Mouse (Mus musculus): ENCODE measurements around the gene Map4k4.

Map4k4 gene

DNA sequence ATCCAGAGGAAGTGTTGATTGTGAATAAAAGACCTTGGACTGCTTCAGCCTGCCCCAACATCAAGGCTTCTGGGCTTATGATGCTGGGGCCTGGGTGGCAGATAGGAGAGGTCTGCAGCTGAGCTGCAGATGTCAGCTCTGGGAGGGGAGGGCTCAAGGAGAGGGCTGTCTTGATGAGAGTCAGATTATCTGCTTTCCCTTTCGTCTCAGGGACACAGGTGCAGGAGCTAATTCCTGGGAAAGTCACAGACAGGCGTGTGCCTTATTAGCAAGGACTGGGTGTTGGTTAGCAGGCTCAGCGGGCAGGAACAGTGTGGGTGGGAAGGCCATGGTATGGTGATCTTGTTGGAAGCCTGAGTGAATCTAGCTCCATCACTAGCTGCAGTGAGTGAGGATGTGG lies 63.1 kb downstream of the Map4k4 start:
- DNase-seq (ENCODE audit: low spot score): no peak

DNA sequence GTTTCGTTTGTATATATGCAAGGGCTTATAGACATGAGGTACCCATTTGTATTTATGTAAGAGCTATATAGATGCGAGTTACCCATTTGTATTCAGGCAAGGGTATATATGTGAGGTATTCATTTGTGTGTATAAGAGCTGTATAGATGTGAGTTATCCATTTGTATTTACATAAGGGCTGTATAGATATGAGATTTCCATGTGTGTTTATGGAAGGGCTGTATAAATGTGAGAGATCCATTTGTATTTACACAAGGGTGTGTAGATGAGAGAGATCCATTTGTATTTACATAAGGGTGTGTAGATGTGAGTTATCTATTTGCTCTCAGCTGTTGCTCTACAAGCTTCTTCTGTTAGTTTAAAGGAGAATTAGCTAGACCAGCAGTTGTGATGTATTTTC lies 63.7 kb downstream of the Map4k4 start:
- DNase-seq (ENCODE audit: low spot score): no peak

DNA sequence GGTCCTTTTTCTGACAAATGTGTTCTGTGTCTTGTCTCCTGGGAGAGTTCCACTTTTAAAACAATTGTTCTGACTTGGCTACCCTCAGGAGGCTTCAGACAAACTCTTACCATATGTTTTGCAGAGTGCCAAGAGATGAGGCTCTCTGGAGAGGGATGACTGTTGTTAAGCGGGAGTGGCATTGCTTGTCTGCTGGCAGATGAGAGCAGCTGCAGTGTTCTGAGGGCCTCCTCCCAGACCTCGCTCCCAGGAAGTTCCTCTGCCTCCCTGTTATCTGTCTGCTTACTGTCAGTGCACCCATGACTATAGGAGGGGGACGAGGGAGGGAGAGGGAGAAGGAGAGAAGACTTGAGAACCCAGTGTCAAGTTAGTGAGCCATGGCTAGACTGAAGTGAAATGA lies 64.7 kb downstream of the Map4k4 start:
- no peak for DNase-seq (ENCODE audit: low spot score)

DNA sequence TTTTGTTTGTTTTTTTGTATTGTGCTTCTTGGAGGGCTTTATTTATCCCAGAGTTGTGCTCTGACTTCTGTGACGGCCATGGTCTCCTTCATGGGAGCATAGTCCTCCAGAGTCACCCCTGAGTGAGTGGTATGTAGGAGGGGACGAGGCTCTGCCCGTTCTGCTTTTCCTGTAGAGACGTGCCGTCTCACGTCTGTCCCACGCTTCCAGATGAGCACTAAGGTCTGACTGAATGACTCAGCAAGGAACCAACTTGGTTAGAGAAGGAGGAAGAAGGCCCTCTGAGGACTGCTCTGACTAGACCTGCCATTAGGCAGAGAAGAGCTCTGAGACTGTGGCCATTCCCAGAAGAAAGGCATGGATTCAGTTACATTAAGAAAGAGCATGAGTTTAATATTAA lies 68.3 kb downstream of the Map4k4 start:
- DNase-seq (ENCODE audit: low spot score): no peak

DNA sequence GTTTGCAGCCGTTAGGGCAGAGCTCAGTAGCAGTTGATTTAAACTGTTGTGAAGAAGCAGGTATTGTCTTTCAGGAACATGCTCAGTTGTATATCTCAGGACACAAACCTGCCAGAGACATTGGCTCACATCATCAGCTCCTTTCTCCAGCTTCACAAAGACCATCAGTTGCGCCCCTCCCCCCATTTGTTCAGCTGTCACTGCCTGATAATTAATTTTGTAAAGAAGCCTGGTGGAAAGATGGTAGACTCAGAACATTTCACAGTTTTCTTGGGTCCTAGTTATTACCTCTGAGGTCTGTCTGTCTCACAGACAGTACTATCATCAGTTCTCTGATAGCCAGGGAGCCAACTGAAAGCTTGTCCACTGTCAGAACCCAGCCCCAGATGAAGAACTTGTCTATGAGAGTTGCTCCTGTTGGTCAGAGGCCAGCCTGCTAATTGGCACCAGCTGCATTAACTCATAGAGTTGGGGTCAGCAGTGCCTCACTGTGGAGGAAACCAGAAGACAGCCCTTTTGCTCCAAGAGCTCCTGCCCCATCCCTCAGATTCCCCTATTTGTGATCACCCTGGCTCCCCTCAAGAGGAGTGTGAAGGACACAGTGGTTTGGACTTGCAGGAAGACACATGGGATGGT lies 69.2 kb downstream of the Map4k4 start:
- DNase-seq (ENCODE audit: low spot score): no peak

DNA sequence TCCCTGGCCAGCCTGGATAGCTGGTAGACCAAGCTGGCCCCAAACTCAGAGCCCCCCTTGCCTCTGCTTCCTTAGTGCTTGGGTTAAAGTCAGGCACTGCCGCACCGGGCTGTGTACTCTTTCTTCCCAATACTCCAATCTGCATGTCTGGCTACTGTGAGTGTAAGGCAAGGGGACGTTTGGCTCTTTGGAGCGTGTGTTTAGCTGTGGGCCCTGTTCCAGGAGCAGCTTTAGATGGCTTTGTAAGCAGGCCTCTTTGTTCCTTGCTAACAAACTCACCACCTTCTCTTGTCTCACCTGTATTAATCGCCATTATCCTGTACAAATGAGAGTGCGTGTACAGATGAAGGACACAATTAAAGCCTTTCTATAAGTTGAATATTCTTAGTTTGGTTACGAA lies 71.7 kb downstream of the Map4k4 start:
- no peak for DNase-seq (ENCODE audit: low spot score)

DNA sequence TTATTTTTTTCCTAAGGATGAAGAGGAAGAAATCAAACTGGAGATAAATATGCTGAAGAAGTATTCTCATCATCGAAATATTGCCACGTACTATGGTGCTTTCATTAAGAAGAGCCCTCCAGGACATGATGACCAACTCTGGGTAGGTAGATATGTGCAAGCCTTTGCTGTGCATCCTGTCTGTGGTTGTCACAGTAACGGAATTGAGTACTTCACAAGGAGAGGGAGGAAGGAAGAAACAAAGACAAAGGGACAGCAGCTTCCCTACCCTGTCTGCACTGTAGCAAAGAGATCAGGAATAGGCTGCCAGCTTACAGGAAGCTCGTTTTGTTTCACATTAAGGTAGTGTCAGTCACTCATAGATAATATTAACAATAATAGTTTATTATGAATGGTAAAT lies 73.2 kb downstream of the Map4k4 start:
- DNase-seq (ENCODE audit: low spot score): no peak

DNA sequence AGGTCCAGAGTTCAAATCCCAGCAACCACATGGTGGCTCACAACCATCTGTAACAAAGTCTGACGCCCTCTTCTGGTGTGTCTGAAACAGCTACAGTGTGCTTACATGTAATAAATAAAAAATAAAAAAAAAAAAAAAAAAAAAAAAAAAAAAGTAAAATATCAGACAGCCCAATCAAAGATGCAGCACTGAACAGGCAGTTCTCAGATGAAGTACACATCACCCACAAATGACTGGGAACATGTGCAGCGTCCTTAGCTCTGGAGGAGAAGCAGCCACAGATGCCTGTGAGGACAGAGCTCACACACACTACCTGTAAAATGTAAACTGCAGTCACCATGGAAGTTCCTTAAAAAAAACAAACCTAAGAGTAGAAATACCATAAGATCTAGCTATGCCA lies 74.3 kb downstream of the Map4k4 start:
- DNase-seq (ENCODE audit: low spot score): no peak

DNA sequence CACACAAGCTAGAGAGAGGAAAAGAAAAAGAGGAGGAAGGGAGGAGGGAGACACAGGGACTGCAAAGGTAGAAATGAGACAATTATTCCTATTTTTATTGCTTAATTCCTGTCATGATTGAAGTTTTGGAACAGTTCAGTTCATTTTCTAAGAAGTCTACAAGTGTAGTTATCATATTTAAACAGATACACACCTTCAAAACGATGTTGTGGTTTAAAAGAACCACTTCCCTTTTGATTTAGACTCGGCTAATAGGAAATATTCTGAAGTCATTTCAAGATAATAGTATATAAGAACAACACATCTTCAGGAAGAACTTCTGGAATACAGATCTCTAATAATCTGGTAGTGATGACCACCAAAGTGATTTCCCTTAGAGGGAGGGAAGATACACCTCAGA lies 75.4 kb downstream of the Map4k4 start:
- DNase-seq (ENCODE audit: low spot score): no peak

DNA sequence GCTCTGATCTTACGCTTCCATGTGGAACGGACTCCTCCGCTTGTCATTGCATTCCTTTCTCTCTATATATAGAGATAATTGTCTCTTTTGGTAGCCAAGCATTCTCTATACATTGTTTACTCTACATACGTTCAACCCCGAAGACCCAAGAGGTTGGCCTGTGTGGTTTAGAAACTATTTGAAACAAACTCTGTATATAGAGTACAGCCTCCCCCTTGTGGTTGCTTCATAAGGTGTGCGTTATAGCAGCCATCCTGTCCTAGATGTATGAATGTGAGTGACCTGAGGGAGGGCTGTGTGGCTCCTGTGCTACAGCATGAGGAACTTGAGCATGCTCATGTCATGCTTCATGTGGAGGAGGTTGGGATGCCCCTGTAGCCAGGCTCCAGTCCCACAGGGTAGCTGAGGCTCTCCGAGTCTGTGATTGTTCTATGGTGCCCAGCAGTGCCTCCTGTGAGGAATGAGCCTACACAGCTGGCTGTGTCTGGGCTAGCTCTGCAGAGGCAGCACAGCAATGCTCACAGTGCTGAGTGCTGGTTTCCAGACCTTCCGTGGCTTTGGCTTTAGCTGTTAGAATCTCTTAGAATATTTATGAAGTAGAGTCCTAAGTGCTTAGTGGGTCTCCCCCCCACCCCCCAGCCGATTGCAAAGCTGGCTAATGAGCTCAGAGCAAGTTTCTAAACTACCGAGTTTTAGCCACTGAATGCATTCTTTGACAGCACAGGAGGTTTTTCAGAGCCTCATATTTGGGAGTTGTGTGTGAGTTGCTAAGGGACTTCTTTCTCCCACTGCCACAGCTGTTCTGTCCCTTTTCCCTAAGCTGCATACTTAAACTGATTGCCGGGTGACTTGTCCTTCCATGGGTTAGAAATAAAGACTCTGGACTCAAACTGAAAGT lies 76.4 kb downstream of the Map4k4 start:
- no peak for DNase-seq (ENCODE audit: low spot score)

DNA sequence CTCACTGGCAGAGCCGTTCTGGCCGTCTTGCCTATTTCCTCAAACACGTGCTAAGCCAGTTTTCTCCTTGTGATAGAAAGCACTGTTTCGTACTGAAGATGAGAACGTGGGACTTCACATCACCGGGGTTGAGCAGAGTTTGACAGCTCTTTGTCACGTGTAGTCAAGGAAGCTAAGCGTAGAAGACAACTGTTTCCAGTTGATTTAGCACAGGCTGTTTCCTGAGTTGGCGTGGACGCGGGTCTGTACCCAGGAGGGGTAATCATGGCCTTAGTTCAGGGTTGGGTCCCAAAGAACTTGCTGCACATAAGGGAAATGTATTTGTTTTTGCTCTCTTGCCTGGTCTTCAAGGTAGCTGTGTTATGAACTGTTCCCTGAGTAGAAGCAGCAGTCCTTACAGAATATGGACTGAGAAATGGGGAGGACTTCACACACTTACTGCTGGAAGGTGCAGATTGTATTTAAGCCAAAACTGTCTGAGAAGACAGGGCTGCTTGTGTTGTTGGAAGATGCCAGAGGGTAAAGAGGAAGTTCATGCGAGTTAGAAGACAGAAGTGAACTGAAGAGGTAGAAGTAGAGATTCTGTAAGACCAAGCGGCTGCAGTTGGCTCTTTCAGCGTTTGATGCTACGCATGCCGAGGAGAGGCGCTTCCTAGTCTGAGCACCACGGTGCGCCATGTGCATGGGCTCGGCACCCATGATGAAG lies 78.2 kb downstream of the Map4k4 start:
- no peak for DNase-seq (ENCODE audit: low spot score)

DNA sequence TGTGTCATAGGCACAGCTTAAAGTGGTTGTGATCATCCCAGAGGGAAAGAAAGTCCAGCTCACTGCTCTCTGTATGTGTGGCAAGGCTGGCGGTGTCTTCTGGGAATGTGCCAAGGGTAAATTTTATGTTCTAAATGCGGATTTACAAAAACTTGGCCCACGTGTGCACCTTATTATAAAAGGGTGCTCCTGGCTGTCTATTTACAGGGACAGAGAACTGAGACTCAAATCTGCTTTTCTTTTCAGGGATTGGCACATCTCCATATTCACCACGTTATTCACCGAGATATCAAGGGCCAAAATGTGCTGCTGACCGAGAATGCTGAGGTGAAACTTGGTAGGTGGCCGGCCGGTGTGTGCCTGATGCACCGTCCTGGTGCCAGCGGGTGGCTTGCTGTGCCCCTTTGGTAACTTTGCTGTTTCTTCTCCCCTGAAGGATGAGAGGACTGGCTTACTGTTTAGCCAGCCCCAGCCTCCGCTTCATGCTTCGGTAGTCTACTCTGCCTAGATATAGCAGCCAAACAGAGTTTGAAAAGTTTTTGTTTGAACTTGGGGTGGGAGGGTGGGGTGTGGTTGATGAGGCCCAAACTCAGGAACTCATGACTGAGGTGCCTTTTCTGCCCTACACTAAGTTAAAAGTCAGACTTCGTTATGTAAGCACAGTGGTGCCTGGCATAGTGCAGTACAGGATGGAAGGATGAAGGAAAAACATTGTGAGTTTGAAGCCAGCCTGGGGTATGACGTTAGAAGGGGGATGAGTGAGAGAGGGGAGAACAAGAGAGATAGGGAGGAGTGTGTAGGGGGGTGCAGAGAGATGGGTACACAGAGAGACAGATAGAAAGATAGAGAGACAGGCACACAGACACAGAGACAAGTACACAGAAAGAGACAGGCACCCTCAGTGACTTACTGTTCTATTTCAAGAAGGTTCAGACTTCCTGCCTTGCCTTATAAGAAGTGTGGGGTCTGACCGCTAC lies 79.9 kb downstream of the Map4k4 start:
- no peak for DNase-seq (ENCODE audit: low spot score)

DNA sequence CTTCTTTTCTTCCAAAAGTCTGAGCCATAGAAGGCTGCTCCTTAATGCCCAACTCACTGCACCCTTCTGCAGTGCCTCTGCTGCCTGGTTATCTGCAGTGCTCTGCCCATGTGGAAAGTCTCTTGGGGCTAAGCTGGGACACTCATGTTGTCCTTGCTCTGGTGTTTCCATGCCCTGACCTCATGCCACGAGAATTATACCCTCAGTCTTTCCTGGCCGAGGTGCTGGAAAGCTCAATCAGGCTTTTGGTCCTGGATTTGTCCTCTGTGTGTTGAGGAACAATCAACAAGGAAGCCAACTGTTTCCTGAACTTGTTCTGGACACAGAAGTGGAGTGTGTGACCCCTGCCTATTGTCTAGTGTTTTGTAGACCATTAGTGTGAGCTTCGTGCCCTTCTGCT lies 81.3 kb downstream of the Map4k4 start:
- no peak for DNase-seq (ENCODE audit: low spot score)

DNA sequence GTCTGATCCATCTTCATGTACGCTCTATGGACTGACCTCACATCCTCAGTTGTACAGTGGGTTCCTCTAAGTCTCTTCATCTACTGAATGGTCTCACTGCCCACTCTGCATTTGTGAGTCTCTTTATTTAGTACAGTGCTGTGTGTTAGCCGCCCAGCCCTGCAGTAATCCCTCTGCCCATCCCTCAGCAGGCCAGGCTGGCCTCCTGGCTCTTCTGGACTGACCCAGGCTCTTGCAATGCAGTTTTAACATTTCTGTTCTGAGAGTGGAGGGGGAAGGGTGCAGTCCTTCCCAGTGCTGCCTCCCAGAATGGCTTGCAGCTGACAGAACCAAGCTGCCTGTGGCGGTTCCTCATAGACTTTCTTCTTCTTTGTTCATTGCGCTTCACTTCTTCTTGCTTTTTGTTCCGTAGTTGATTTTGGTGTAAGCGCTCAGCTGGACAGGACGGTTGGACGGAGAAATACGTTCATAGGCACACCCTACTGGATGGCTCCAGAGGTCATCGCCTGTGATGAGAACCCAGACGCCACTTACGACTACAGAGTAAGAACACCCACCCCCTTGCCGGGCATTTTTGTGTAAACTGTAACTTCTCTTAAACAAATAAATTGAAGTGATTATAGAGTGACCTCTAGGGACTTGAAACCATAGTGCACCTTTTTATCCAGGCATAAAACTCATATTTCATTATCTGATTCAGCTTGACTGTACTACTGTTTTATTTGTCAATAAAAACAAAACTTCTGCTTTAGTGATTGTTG lies 82.2 kb downstream of the Map4k4 start:
- DNase-seq (ENCODE audit: low spot score): no peak

DNA sequence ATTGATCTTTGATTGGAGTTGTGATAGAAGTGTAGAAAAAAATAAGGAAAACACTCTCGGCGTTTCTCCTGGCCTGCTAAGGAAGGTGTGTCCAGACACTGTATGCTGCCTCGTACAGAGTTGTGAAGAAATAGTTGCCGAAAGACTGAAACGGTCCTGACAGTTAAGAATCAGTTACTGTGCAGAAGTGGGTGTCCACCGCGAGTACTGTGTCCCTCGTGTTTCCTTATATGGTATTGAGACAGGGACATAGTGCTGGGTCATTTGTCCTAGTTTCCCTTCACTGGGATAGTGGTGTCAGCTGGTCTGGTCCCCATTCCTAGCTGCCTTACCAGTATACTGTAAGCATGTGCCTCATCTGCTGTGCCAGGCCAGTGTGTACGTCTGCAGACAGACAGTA lies 83.6 kb downstream of the Map4k4 start:
- no peak for DNase-seq (ENCODE audit: low spot score)

DNA sequence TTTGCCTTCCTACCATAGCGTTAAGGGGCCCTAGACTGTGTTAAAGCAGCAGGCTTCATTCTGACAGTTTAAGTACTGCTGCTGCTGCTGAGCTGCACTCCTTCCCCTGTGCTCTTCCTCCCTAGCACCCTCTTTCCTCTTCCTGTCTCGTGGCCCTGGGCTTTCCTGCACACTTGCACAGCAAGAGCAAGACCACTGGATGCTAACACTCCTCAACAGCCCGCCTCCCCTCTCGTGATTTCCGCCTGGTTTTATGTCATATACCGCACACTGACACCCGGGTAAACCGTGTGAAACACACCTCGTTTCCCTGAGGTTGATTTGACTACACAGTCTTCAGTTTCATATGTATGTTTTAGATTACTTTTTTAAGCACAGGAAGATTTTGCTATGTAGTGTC lies 86.1 kb downstream of the Map4k4 start:
- DNase-seq (ENCODE audit: low spot score): no peak

DNA sequence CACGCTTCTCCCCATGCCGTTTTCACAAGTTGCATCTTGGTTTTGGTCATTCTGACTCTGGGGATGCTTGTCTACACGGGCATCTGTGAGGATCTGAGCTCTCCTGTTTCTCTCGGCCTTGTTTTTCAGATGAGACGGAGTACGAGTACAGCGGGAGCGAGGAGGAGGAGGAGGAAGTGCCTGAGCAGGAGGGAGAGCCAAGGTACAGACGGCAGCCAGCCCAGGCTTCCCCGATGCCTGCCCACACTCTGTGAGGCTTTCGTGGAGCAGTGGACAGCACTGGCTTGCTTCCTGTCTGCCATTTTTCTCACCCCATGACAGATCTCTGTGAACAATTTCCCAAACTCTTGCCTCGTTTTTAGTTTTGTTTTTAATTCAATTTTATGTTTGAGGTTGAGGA lies 88.1 kb downstream of the Map4k4 start:
- DNase-seq (ENCODE audit: low spot score): no peak

DNA sequence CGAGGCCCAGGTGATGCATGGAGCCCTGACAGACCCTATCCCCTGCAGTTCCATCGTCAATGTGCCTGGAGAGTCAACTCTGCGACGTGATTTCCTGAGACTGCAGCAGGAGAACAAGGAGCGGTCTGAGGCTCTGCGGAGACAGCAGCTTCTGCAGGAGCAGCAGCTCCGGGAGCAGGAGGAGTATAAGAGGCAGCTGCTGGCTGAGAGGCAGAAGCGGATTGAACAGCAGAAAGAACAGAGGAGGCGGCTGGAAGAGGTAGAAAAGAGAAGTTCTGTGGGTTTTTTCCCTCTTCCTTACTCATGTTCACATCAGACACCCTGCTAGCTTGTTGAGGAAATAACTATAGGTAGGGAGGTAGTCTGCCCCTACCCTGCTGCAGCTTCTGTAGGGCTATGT lies 89.3 kb downstream of the Map4k4 start:
- DNase-seq (ENCODE audit: low spot score): no peak

DNA sequence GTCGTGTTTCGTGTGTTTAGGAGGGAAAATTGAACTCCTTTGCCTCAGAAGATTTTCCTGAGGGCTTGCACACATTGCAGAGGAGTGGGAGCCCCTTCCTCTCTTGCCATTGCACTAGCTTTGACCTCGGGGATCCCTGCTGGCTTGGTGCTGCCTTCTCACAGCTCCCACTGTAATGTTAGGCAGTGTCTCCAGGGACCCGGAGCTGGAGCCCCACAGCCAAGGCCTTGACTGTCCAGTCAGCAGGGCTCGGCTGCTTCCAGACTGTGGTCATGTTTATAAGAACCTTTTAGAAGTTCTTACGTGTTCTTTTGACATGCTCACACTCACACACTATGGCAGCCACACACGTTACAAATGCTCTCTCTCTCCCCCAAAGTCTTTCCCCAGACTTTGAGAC lies 93.2 kb downstream of the Map4k4 start:
- DNase-seq (ENCODE audit: low spot score): no peak

DNA sequence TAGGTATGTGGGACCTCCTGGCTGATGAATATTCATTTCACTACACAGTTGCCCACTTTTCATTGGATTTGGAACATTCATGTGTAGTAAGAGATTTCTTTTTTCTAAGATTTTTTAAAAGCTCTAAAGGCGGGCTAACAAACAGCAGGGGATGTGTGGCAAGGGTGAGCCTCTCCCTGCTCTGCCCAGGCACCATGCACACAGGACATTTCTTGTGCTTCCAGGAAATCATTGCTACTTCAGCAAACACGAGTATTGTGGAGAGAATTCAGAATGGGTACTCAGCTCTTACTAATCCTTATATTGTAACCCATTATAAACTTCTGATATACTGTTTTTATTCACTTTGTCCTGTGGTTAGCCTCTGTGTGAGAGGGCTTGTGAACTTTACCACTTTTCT lies 94.9 kb downstream of the Map4k4 start:
- DNase-seq (ENCODE audit: low spot score): no peak

DNA sequence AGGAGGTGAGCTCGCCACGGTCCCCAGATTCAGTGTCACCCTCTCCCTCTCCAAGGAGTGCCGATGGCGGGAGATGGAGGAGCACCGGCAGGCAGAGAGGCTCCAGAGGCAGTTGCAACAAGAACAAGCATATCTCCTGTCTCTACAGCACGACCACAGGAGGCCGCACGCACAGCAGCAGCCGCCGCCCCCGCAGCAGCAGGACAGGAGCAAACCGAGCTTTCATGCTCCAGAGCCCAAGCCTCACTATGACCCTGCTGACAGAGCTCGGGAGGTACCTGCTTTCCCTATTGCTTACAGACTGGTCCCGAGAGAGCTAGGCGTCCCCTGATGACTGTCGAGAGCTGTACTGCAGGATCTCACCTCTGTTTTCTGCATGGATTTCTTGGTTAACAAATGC lies 99.8 kb downstream of the Map4k4 start:
- no peak for DNase-seq (ENCODE audit: low spot score)
